ENCODE assay signal across 31 mouse cellular contexts in genomic region chr3:146595440-146595839, GRCm38 (mm10). TPM values are rescaled to one million over a fixed set of nuclear protein-coding genes. Genes with fewer than 3 reads are reported as not detected.
DNase-seq lines count a peak whose midpoint lies in the region; ATAC-seq lines count a peak whose summit lies in the region.
"Had no signal": no experiment of that assay in that cellular context is flagged by ENCODE, and none has a peak within 500 bp of the region (broad histone marks: within the 10 kb centered on the region; RNA-seq: fewer than 3 reads in every experiment).

No protein-coding gene starts in this region.

- DNase-seq in adrenal gland, adult 2 months, result peak; percentile 17
- no peak for DNase-seq in adrenal gland, postnatal 25 days
- DNase-seq in heart, adult 11 months, result peak; percentile 87
- no peak for DNase-seq in heart, postnatal 25 days (ENCODE audit: low spot score)
- DNase-seq: adrenal gland, postnatal 14 days; B cell, adult 2 months; cerebellum, adult 11 months; cerebellum, adult 18-20 months; cerebellum, adult 8-10 months; cerebellum, adult 9-11 months; cerebellum, postnatal 14 days; cerebellum, postnatal 36 days; embryo, embryonic 11 days had no signal

- no peaks in the 10 kb centered on the region for H3K36me3 ChIP-seq in liver, embryonic 15.5 days (replicated peaks)
- H3K36me3 ChIP-seq in liver, embryonic 12.5 days, result no peaks in the 10 kb centered on the region
- H3K36me3 ChIP-seq: embryonic facial prominence, embryonic 13.5 days; embryonic facial prominence, embryonic 15.5 days; forebrain, embryonic 10.5 days; forebrain, embryonic 12.5 days; G1E had no signal

- no peak overlapping the region for H3K9ac ChIP-seq in liver, embryonic 15.5 days
- no peak overlapping the region for H3K9ac ChIP-seq in liver, embryonic 12.5 days
- H3K9ac ChIP-seq: embryonic facial prominence, embryonic 13.5 days; embryonic facial prominence, embryonic 15.5 days; forebrain, embryonic 12.5 days had no signal

- H3K27me3 ChIP-seq in liver, embryonic 15.5 days, result no peaks in the 10 kb centered on the region
- no peaks in the 10 kb centered on the region for H3K27me3 ChIP-seq in liver, embryonic 12.5 days (replicated peaks)
- H3K27me3 ChIP-seq: CH12.LX; embryonic facial prominence, embryonic 13.5 days; embryonic facial prominence, embryonic 15.5 days; forebrain, embryonic 12.5 days; Patski had no signal

- no peak overlapping the region for H3K4me2 ChIP-seq in liver, embryonic 15.5 days
- H3K4me2 ChIP-seq in liver, embryonic 12.5 days, result no peak overlapping the region
- H3K4me2 ChIP-seq: embryonic facial prominence, embryonic 13.5 days; embryonic facial prominence, embryonic 15.5 days; forebrain, embryonic 12.5 days had no signal

- no peak overlapping the region for H3K4me3 ChIP-seq in liver, embryonic 15.5 days (replicated peaks)
- no peak overlapping the region for H3K4me3 ChIP-seq in liver, embryonic 12.5 days
- no peak overlapping the region for H3K4me3 ChIP-seq in brown adipose tissue, adult 24 weeks (ENCODE audit: insufficient read depth, low read depth, low read length)
- H3K4me3 ChIP-seq: embryonic facial prominence, embryonic 13.5 days; embryonic facial prominence, embryonic 15.5 days; erythroblast, embryonic 14.5 days; forebrain, embryonic 10.5 days; forebrain, embryonic 12.5 days had no signal

- intact Hi-C loops in heart, postnatal 25 days (cut with DNase I), result no loop called here

- WGBS in liver, embryonic 15.5 days (ENCODE audit: insufficient replicate concordance), result 65% methylated on average over 6 of the region's 6 CpGs
- WGBS in liver, embryonic 12.5 days (ENCODE audit: insufficient replicate concordance), result 72% methylated on average over 6 of the region's 6 CpGs

- no peak for ATAC-seq in liver, embryonic 15.5 days (ENCODE audit: insufficient read depth)
- no peak for ATAC-seq in liver, embryonic 12.5 days
- ATAC-seq: activated CD4-positive, CD25-positive, alpha-beta regulatory T cell, adult 4 months; CD4-positive, CD25-positive, alpha-beta regulatory T cell, adult 4 months; forebrain, embryonic 14.5 days; forebrain, embryonic 16.5 days; Patski had no signal

- H3K4me1 ChIP-seq in liver, embryonic 15.5 days (replicated peaks), result 0 out of 2 replicates have a peak, but pooled peaks cover 8% of the 10 kb centered on the region
- H3K4me1 ChIP-seq in liver, embryonic 12.5 days, result no peaks in the 10 kb centered on the region
- H3K4me1 ChIP-seq in brown adipose tissue, adult 24 weeks (ENCODE audit: control insufficient read depth, insufficient read depth, insufficient read length, low read length), result peaks cover 2% of the 10 kb centered on the region; the same call in 1 of the 2 replicates
- H3K4me1 ChIP-seq: embryonic facial prominence, embryonic 13.5 days; embryonic facial prominence, embryonic 15.5 days; forebrain, embryonic 12.5 days had no signal

- H3K9me3 ChIP-seq in liver, embryonic 15.5 days (replicated peaks), result no peaks in the 10 kb centered on the region
- H3K9me3 ChIP-seq in liver, embryonic 12.5 days (replicated peaks), result no peaks in the 10 kb centered on the region
- H3K9me3 ChIP-seq: embryonic facial prominence, embryonic 13.5 days; embryonic facial prominence, embryonic 15.5 days; forebrain, embryonic 10.5 days; forebrain, embryonic 12.5 days; G1E had no signal

- H3K27ac ChIP-seq in liver, embryonic 15.5 days (replicated peaks), result 0 out of 2 replicates have a peak overlapping the region, but pooled peaks have one; percentile 59
- no peak overlapping the region for H3K27ac ChIP-seq in liver, embryonic 12.5 days
- H3K27ac ChIP-seq in brown adipose tissue, adult 24 weeks (replicated peaks; ENCODE audit: low read depth, low read length), result peak overlapping the region; percentile 55
- H3K27ac ChIP-seq: embryonic facial prominence, embryonic 13.5 days; embryonic facial prominence, embryonic 15.5 days; forebrain, embryonic 10.5 days; forebrain, embryonic 12.5 days had no signal

RNA-seq across cellular contexts. Expression of gene Dnase2b, which starts 20.0 kb away (rescaled TPM):
- not detected for total RNA-seq in adrenal gland, adult 2 months (2021)
- polyA plus RNA-seq in adrenal gland, adult 2 months (2012; rRNA removed), result not detected in 2 replicates
- total RNA-seq in adrenal gland, postnatal 25 days (2021), result 0.33 TPM in 1 of 2 replicates, not detected in the other
- total RNA-seq in heart, postnatal 25 days (2021), result not detected
- 2.1 and 3.3 TPM in 2 replicates for polyA plus RNA-seq in liver, embryonic 15.5 days (2015; fragmentation: Nextera tagmentation; extraction: Ambion mirVana)
- polyA plus RNA-seq in liver, embryonic 12.5 days (2016; fragmentation: Nextera tagmentation; extraction: Ambion mirVana), result 0.23 and 0.24 TPM in 2 replicates
- polyA plus RNA-seq in brown adipose tissue, adult 24 weeks (2012; ENCODE audit: insufficient read depth, insufficient read length, missing spikeins), result not detected in 2 replicates
- total RNA-seq: adrenal gland, adult 18-20 months; CH12.LX had no signal
- polyA plus RNA-seq: activated CD4-positive, CD25-positive, alpha-beta regulatory T cell, adult 4 months; CD4-positive, CD25-positive, alpha-beta regulatory T cell, adult 4 months; embryonic facial prominence, embryonic 11.5 days; erythroblast, embryonic 14.5 days; forebrain, embryonic 10.5 days; forebrain, embryonic 12.5 days; forebrain, embryonic 14.5 days; forebrain, embryonic 16.5 days; G1E had no signal

RNA-seq across cellular contexts. Expression of gene Uox, which starts 25.2 kb away (rescaled TPM):
- total RNA-seq in adrenal gland, adult 2 months (2021), result 1 to 10 TPM in 1 of 2 experiments, not detected in 1; 3.1 TPM
- 0.06 TPM in 1 of 2 replicates, not detected in the other for polyA plus RNA-seq in adrenal gland, adult 2 months (2012; rRNA removed)
- total RNA-seq in adrenal gland, postnatal 25 days (2021), result 13.0 TPM in 1 of 2 replicates, not detected in the other
- not detected for total RNA-seq in heart, postnatal 25 days (2021)
- 30.4 and 56.2 TPM in 2 replicates for polyA plus RNA-seq in liver, embryonic 15.5 days (2015; fragmentation: Nextera tagmentation; extraction: Ambion mirVana)
- 0.69 and 0.87 TPM in 2 replicates for polyA plus RNA-seq in liver, embryonic 12.5 days (2016; fragmentation: Nextera tagmentation; extraction: Ambion mirVana)
- polyA plus RNA-seq in brown adipose tissue, adult 24 weeks (2012; ENCODE audit: insufficient read depth, insufficient read length, missing spikeins), result 1.4 TPM in 1 of 2 replicates, not detected in the other
- total RNA-seq: CH12.LX; common myeloid progenitor, adult 5-6 weeks had no signal
- polyA plus RNA-seq: activated CD4-positive, CD25-positive, alpha-beta regulatory T cell, adult 4 months; CD4-positive, CD25-positive, alpha-beta regulatory T cell, adult 4 months; embryonic facial prominence, embryonic 11.5 days; erythroblast, embryonic 14.5 days; forebrain, embryonic 10.5 days; forebrain, embryonic 12.5 days; forebrain, embryonic 14.5 days; forebrain, embryonic 16.5 days; G1E had no signal

RNA-seq across cellular contexts. Expression of gene 4930503B20Rik, which starts 55.7 kb away (rescaled TPM):
- total RNA-seq in adrenal gland, adult 2 months (2021), result not detected
- not detected in 2 replicates for polyA plus RNA-seq in adrenal gland, adult 2 months (2012; rRNA removed)
- total RNA-seq in adrenal gland, postnatal 25 days (2021), result 0.33 TPM in 1 of 2 replicates, not detected in the other
- not detected for total RNA-seq in heart, postnatal 25 days (2021)
- not detected in 2 replicates for polyA plus RNA-seq in liver, embryonic 15.5 days (2015; fragmentation: Nextera tagmentation; extraction: Ambion mirVana)
- not detected in 2 replicates for polyA plus RNA-seq in liver, embryonic 12.5 days (2016; fragmentation: Nextera tagmentation; extraction: Ambion mirVana)
- polyA plus RNA-seq in brown adipose tissue, adult 24 weeks (2012; ENCODE audit: insufficient read depth, insufficient read length, missing spikeins), result not detected in 2 replicates
- total RNA-seq: adrenal gland, adult 18-20 months; adrenal gland, postnatal 14 days; CH12.LX had no signal
- polyA plus RNA-seq: activated CD4-positive, CD25-positive, alpha-beta regulatory T cell, adult 4 months; CD4-positive, CD25-positive, alpha-beta regulatory T cell, adult 4 months; embryonic facial prominence, embryonic 11.5 days; erythroblast, embryonic 14.5 days; forebrain, embryonic 10.5 days; forebrain, embryonic 12.5 days; forebrain, embryonic 14.5 days; forebrain, embryonic 16.5 days; G1E had no signal

Comparison
In these comparisons a context has a peak if more than half of its experiments do, and no peak if none do; other contexts are left out.
1. DNase-seq: peak in adrenal gland, adult 2 months (single experiment) and heart, adult 11 months (single experiment); none in adrenal gland, postnatal 25 days (single experiment) and heart, postnatal 25 days (single experiment).
2. RNA of gene Uox, which starts 25.2 kb away (polyA plus RNA-seq): 30.4 to 56.2 TPM in liver, embryonic 15.5 days; 1.4 TPM in brown adipose tissue, adult 24 weeks, 0.69 to 0.87 TPM in liver, embryonic 12.5 days and 0.06 TPM in adrenal gland, adult 2 months; every median in the first group is over 10 times any median in the second.